ENCODE assay signal across 8 mouse cellular contexts in genomic region chr3:94456529-94457000, GRCm38 (mm10). TPM values are rescaled to one million over a fixed set of nuclear protein-coding genes. Genes with fewer than 3 reads are reported as not detected.
DNase-seq lines count a peak whose midpoint lies in the region; ATAC-seq and TF ChIP-seq lines count a peak whose summit lies in the region.

No protein-coding gene starts in this region.

- H3K4me1 ChIP-seq in erythroblast, embryonic 14.5 days (ENCODE audit: control insufficient read depth): peaks cover 4% of the 10 kb centered on the region
- peaks cover 4% of the 10 kb centered on the region; the same call in 1 of the 2 replicates for H3K4me1 ChIP-seq in heart, embryonic 13.5 days
- H3K4me1 ChIP-seq in kidney, postnatal 0 days (replicated peaks; ENCODE audit: insufficient read depth, low read length): no peaks in the 10 kb centered on the region
- peaks cover 5% of the 10 kb centered on the region; the same call in 1 of the 2 replicates for H3K4me1 ChIP-seq in liver, embryonic 13.5 days (replicated peaks)
- no peaks in the 10 kb centered on the region for H3K4me1 ChIP-seq in stomach, embryonic 15.5 days

- peaks cover 2% of the 10 kb centered on the region; the same call in 1 of the 2 replicates for H3K36me3 ChIP-seq in erythroblast, embryonic 14.5 days (ENCODE audit: control insufficient read depth)
- H3K36me3 ChIP-seq in heart, embryonic 13.5 days: no peaks in the 10 kb centered on the region
- no peaks in the 10 kb centered on the region for H3K36me3 ChIP-seq in kidney, postnatal 0 days (ENCODE audit: insufficient read depth, low read length)
- no peaks in the 10 kb centered on the region for H3K36me3 ChIP-seq in liver, embryonic 13.5 days
- no peaks in the 10 kb centered on the region for H3K36me3 ChIP-seq in stomach, embryonic 15.5 days

- no peak overlapping the region for H3K27ac ChIP-seq in heart, embryonic 13.5 days (replicated peaks)
- H3K27ac ChIP-seq in kidney, postnatal 0 days: no peak overlapping the region
- H3K27ac ChIP-seq in liver, embryonic 13.5 days: no peak overlapping the region
- no peak overlapping the region for H3K27ac ChIP-seq in stomach, embryonic 15.5 days

- H3K9ac ChIP-seq in heart, embryonic 13.5 days: peak overlapping the region; percentile 47; the same call in 1 of the 2 replicates
- no peak overlapping the region for H3K9ac ChIP-seq in kidney, postnatal 0 days (ENCODE audit: low read depth, low read length)
- H3K9ac ChIP-seq in liver, embryonic 13.5 days: no peak overlapping the region
- H3K9ac ChIP-seq in stomach, embryonic 15.5 days: no peak overlapping the region

- 3% methylated on average over 12 of the region's 12 CpGs for WGBS in heart, embryonic 13.5 days
- 0% methylated on average over 12 of the region's 12 CpGs for WGBS in kidney, postnatal 0 days
- WGBS in liver, embryonic 13.5 days (ENCODE audit: insufficient replicate concordance): 4% methylated on average over 12 of the region's 12 CpGs
- WGBS in stomach, embryonic 15.5 days: 2% methylated on average over 12 of the region's 12 CpGs

- TF ChIP-seq CTCF in kidney, postnatal 0 days (IDR thresholded peaks at IDR 0.05; ENCODE audit: low read depth): peak; percentile 89

- H3K9me3 ChIP-seq in erythroblast, embryonic 14.5 days (ENCODE audit: control insufficient read depth, low read length): peaks cover 3% of the 10 kb centered on the region; the same call in 1 of the 2 replicates
- no peaks in the 10 kb centered on the region for H3K9me3 ChIP-seq in heart, embryonic 13.5 days
- no peaks in the 10 kb centered on the region for H3K9me3 ChIP-seq in kidney, postnatal 0 days (replicated peaks; ENCODE audit: low read length)
- no peaks in the 10 kb centered on the region for H3K9me3 ChIP-seq in liver, embryonic 13.5 days (replicated peaks)
- no peaks in the 10 kb centered on the region for H3K9me3 ChIP-seq in stomach, embryonic 15.5 days

- H3K27me3 ChIP-seq in erythroblast, embryonic 14.5 days (ENCODE audit: control insufficient read depth): no peaks in the 10 kb centered on the region
- H3K27me3 ChIP-seq in heart, embryonic 13.5 days (replicated peaks): peaks cover 10% of the 10 kb centered on the region; the same call in 1 of the 2 replicates
- no peaks in the 10 kb centered on the region for H3K27me3 ChIP-seq in kidney, postnatal 0 days (ENCODE audit: insufficient read depth, low read length)
- 0 out of 2 replicates have a peak, but pooled peaks cover 6% of the 10 kb centered on the region for H3K27me3 ChIP-seq in liver, embryonic 13.5 days
- H3K27me3 ChIP-seq in stomach, embryonic 15.5 days (replicated peaks): no peaks in the 10 kb centered on the region

- peak overlapping the region; percentile 69 for H3K4me2 ChIP-seq in heart, embryonic 13.5 days
- peak overlapping the region; percentile 40 for H3K4me2 ChIP-seq in kidney, postnatal 0 days (ENCODE audit: low read length)
- H3K4me2 ChIP-seq in liver, embryonic 13.5 days: peak overlapping the region; percentile 44
- peak overlapping the region; percentile 47 for H3K4me2 ChIP-seq in stomach, embryonic 15.5 days

- peak overlapping the region; percentile 17 for H3K4me3 ChIP-seq in erythroblast, embryonic 14.5 days (replicated peaks)
- peak overlapping the region; percentile 50 for H3K4me3 ChIP-seq in heart, embryonic 13.5 days
- H3K4me3 ChIP-seq in kidney, postnatal 0 days (replicated peaks; ENCODE audit: low read depth, low read length): peak overlapping the region; percentile 19
- H3K4me3 ChIP-seq in liver, embryonic 13.5 days (replicated peaks): peak overlapping the region; percentile 18; the same call in 1 of the 2 replicates
- H3K4me3 ChIP-seq in stomach, embryonic 15.5 days (replicated peaks): peak overlapping the region; percentile 27

- ATAC-seq in heart, embryonic 13.5 days (ENCODE audit: extremely low read depth, insufficient number of reproducible peaks, low FRiP score, low TSS enrichment): no peak
- ATAC-seq in kidney, postnatal 0 days (replicated peaks; ENCODE audit: low FRiP score, low read depth): peak; percentile 75
- peak; percentile 79 for ATAC-seq in liver, embryonic 13.5 days (ENCODE audit: low read depth)
- peak; percentile 80 for ATAC-seq in stomach, embryonic 15.5 days (ENCODE audit: insufficient read depth, low FRiP score, low read depth)

- peak; percentile 39 to 51 for DNase-seq in CD8-positive naive resting alpha-beta T cell, adult 2 months (ENCODE audit: low read depth in 2 of 2, low spot score in 2 of 2)
- peak; percentile 85 for DNase-seq in brain, embryonic 18.5 days (ENCODE audit: low read depth, low spot score)
- peak; percentile 96 for DNase-seq in kidney, postnatal 0 days (ENCODE audit: low spot score)
- peak; percentile 77 for DNase-seq in liver, embryonic 13.5 days
- peak; percentile 86 for DNase-seq in neural tube, embryonic 10.5 days (ENCODE audit: extremely low spot score, low spot score)

RNA-seq across cellular contexts. Expression of gene Oaz3, which starts 12.8 kb away (rescaled TPM):
- polyA plus RNA-seq in erythroblast, embryonic 14.5 days (2012): not detected in 2 replicates
- polyA plus RNA-seq in heart, embryonic 13.5 days (2015; fragmentation: Nextera tagmentation; extraction: Ambion mirVana): 0.27 and 0.38 TPM in 2 replicates
- 0.13 and 0.24 TPM in 2 replicates for polyA plus RNA-seq in kidney, postnatal 0 days (2015; fragmentation: Nextera tagmentation; extraction: Ambion mirVana)
- 0.19 and 0.45 TPM in 2 replicates for polyA plus RNA-seq in liver, embryonic 13.5 days (2015; fragmentation: Nextera tagmentation; extraction: Ambion mirVana)
- polyA plus RNA-seq in stomach, embryonic 15.5 days (2015; fragmentation: Nextera tagmentation; extraction: Ambion mirVana): 0.79 and 1.5 TPM in 2 replicates

RNA-seq across cellular contexts. Expression of gene Mrpl9, which starts 13.4 kb away (rescaled TPM):
- polyA plus RNA-seq in erythroblast, embryonic 14.5 days (2012): 3.8 and 4.7 TPM in 2 replicates
- polyA plus RNA-seq in heart, embryonic 13.5 days (2015; fragmentation: Nextera tagmentation; extraction: Ambion mirVana): 59.8 and 62.9 TPM in 2 replicates
- 52.7 and 57.1 TPM in 2 replicates for polyA plus RNA-seq in kidney, postnatal 0 days (2015; fragmentation: Nextera tagmentation; extraction: Ambion mirVana)
- polyA plus RNA-seq in liver, embryonic 13.5 days (2015; fragmentation: Nextera tagmentation; extraction: Ambion mirVana): 47.5 and 52.5 TPM in 2 replicates
- polyA plus RNA-seq in stomach, embryonic 15.5 days (2015; fragmentation: Nextera tagmentation; extraction: Ambion mirVana): 66.3 and 68.6 TPM in 2 replicates

RNA-seq across cellular contexts. Expression of gene Celf3, which starts 21.5 kb away (rescaled TPM):
- 0.03 TPM in 1 of 2 replicates, not detected in the other for polyA plus RNA-seq in erythroblast, embryonic 14.5 days (2012)
- polyA plus RNA-seq in heart, embryonic 13.5 days (2015; fragmentation: Nextera tagmentation; extraction: Ambion mirVana): 1.5 and 1.6 TPM in 2 replicates
- 0.39 and 0.50 TPM in 2 replicates for polyA plus RNA-seq in kidney, postnatal 0 days (2015; fragmentation: Nextera tagmentation; extraction: Ambion mirVana)
- polyA plus RNA-seq in liver, embryonic 13.5 days (2015; fragmentation: Nextera tagmentation; extraction: Ambion mirVana): 0.25 and 0.38 TPM in 2 replicates
- polyA plus RNA-seq in stomach, embryonic 15.5 days (2015; fragmentation: Nextera tagmentation; extraction: Ambion mirVana): 23.0 and 25.8 TPM in 2 replicates

RNA-seq across cellular contexts. Expression of gene Riiad1, which starts 23.6 kb away (rescaled TPM):
- not detected in 2 replicates for polyA plus RNA-seq in erythroblast, embryonic 14.5 days (2012)
- 4.0 and 4.4 TPM in 2 replicates for polyA plus RNA-seq in heart, embryonic 13.5 days (2015; fragmentation: Nextera tagmentation; extraction: Ambion mirVana)
- 2.0 TPM in 2 replicates for polyA plus RNA-seq in kidney, postnatal 0 days (2015; fragmentation: Nextera tagmentation; extraction: Ambion mirVana)
- polyA plus RNA-seq in liver, embryonic 13.5 days (2015; fragmentation: Nextera tagmentation; extraction: Ambion mirVana): not detected in 2 replicates
- 4.6 and 5.3 TPM in 2 replicates for polyA plus RNA-seq in stomach, embryonic 15.5 days (2015; fragmentation: Nextera tagmentation; extraction: Ambion mirVana)

RNA-seq across cellular contexts. Expression of gene Tdrkh, which starts 43.5 kb away (rescaled TPM):
- 0.01 and 0.07 TPM in 2 replicates for polyA plus RNA-seq in erythroblast, embryonic 14.5 days (2012)
- 8.6 and 8.8 TPM in 2 replicates for polyA plus RNA-seq in heart, embryonic 13.5 days (2015; fragmentation: Nextera tagmentation; extraction: Ambion mirVana)
- 11.1 and 12.8 TPM in 2 replicates for polyA plus RNA-seq in kidney, postnatal 0 days (2015; fragmentation: Nextera tagmentation; extraction: Ambion mirVana)
- 9.5 and 13.9 TPM in 2 replicates for polyA plus RNA-seq in liver, embryonic 13.5 days (2015; fragmentation: Nextera tagmentation; extraction: Ambion mirVana)
- polyA plus RNA-seq in stomach, embryonic 15.5 days (2015; fragmentation: Nextera tagmentation; extraction: Ambion mirVana): 9.4 and 10.6 TPM in 2 replicates

Comparison
In these comparisons a context has a peak if more than half of its experiments do, and no peak if none do; other contexts are left out.
1. DNase-seq: peak in every context shown above with its lines; median percentile 96 in kidney, postnatal 0 days; 86 in neural tube, embryonic 10.5 days; 85 in brain, embryonic 18.5 days; 77 in liver, embryonic 13.5 days; 45 in CD8-positive naive resting alpha-beta T cell, adult 2 months.